Mouse (Mus musculus) MEL (cell line): ENCODE measurements at regions not wholly inside any gene's neighbourhood (a gene's known extent, or its start where the extent isn't known, plus 50 kb on each side); places are given as distances from the start of the nearest gene placed in this dataset.

Experiments used
- CHD1 ChIP-seq: IDR thresholded peaks from 2 replicates; pipeline ENCODE4 v1.6.1; 2012; ENCODE audit warnings: low read depth, mild to moderate bottlenecking, inconsistent platforms, low read length, improper control_type of control experiment
- CHD2 ChIP-seq: IDR thresholded peaks from 2 replicates; pipeline ENCODE4 v1.6.1; 2011; ENCODE audit warnings: low read length, improper control_type of control experiment
- CTCF ChIP-seq, 3 experiments: IDR thresholded peaks in 2 of 3; conservative IDR thresholded peaks in 1 of 3; 2 replicates each; pipeline ENCODE4 v1.5.1; 2011 to 2012; ENCODE audit warnings: low read length in 3 of 3, low read depth in 2 of 3, mild to moderate bottlenecking in 2 of 3, improper control_type of control experiment in 1 of 3, inconsistent platforms in 1 of 3, mixed read lengths in 1 of 3, moderate library complexity in 1 of 3; ENCODE audit not compliant: control insufficient read depth in 1 of 3, insufficient read depth in 1 of 3, poor library complexity in 1 of 3, severe bottlenecking in 1 of 3
- EP300 ChIP-seq, 2 experiments: IDR thresholded peaks; 2 replicates each; pipeline ENCODE4 v1.6.1; 2011; ENCODE audit warnings: improper control_type of control experiment in 2 of 2, low read length in 2 of 2, low read depth in 1 of 2, mild to moderate bottlenecking in 1 of 2
- GATA1 ChIP-seq: IDR thresholded peaks from 2 replicates; pipeline ENCODE4 v1.6.1; 2011; ENCODE audit warnings: low read depth, low read length, improper control_type of control experiment
- HCFC1 ChIP-seq: IDR thresholded peaks from 2 replicates; pipeline ENCODE4 v1.6.1; 2012; ENCODE audit warnings: low read depth, mild to moderate bottlenecking, inconsistent platforms, low read length, improper control_type of control experiment, moderate library complexity
- JUND ChIP-seq: IDR thresholded peaks from 2 replicates; pipeline ENCODE4 v1.6.1; 2011; ENCODE audit warnings: low read depth, mild to moderate bottlenecking, improper control_type of control experiment, low read length
- KAT2A ChIP-seq: conservative IDR thresholded peaks from 2 replicates; pipeline ENCODE4 v1.6.1; 2012; ENCODE audit warnings: low read depth, low read length, improper control_type of control experiment, inconsistent platforms
- MEF2A ChIP-seq: IDR thresholded peaks from 2 replicates; pipeline ENCODE4 v1.6.1; 2014; ENCODE audit warnings: low read depth, mild to moderate bottlenecking, inconsistent platforms, low read length, improper control_type of control experiment; ENCODE audit not compliant: poor library complexity, insufficient replicate concordance, severe bottlenecking; ENCODE audit errors: extremely low read depth
- POLR2A ChIP-seq, 2 experiments: IDR thresholded peaks; 2 replicates each; pipeline ENCODE4 v1.6.1; 2011 to 2012; ENCODE audit warnings: low read length in 2 of 2, mild to moderate bottlenecking in 2 of 2, control low read depth in 1 of 2, improper control_type of control experiment in 1 of 2, low read depth in 1 of 2, moderate library complexity in 1 of 2; ENCODE audit not compliant: control insufficient read depth in 1 of 2, insufficient read depth in 1 of 2, poor library complexity in 1 of 2
- TAL1 ChIP-seq: IDR thresholded peaks from 2 replicates; pipeline ENCODE4 v1.6.1; 2012; ENCODE audit warnings: mild to moderate bottlenecking, inconsistent platforms, low read length, moderate library complexity, mixed read lengths
- TBP ChIP-seq: IDR thresholded peaks from 2 replicates; pipeline ENCODE4 v1.8.0; 2011; ENCODE audit warnings: low read depth, low read length, improper control_type of control experiment
- UBTF ChIP-seq: IDR thresholded peaks from 2 replicates; pipeline ENCODE4 v1.6.1; 2012; ENCODE audit warnings: low read depth, mild to moderate bottlenecking, inconsistent platforms, low read length, improper control_type of control experiment, moderate library complexity, borderline replicate concordance; ENCODE audit not compliant: insufficient read depth

- TF ChIP-seq POLR2A (IDR thresholded peaks at IDR 0.05; ENCODE audit: control insufficient read depth in 1 of 2, insufficient read depth in 1 of 2, low read depth in 1 of 2, low read length in 2 of 2, poor library complexity in 1 of 2) (no peak), TBP (no peak), UBTF (no peak), HCFC1 (no peak), JUND (no peak), KAT2A (no peak), MEF2A (no peak), EP300 (IDR thresholded peaks at IDR 0.05; ENCODE audit: low read depth in 1 of 2, low read length in 2 of 2) (no peak), GATA1 (no peak), CHD1 (no peak), CTCF (IDR thresholded peaks at IDR 0.05 in 2 of 3, conservative IDR thresholded peaks at IDR 0.05 in 1 of 3; ENCODE audit: control insufficient read depth in 1 of 3, insufficient read depth in 1 of 3, low read depth in 2 of 3, low read length in 3 of 3, poor library complexity in 1 of 3, severe bottlenecking in 1 of 3) (no peak), TAL1 (no peak), CHD2 (no peak)
These were observed 217.7 kb downstream of the Gm11146 start for GRCm38 (mm10) chr16:77384021-77384729.
